Mouse (Mus musculus): ENCODE results near the gene Castor1.

DNA sequence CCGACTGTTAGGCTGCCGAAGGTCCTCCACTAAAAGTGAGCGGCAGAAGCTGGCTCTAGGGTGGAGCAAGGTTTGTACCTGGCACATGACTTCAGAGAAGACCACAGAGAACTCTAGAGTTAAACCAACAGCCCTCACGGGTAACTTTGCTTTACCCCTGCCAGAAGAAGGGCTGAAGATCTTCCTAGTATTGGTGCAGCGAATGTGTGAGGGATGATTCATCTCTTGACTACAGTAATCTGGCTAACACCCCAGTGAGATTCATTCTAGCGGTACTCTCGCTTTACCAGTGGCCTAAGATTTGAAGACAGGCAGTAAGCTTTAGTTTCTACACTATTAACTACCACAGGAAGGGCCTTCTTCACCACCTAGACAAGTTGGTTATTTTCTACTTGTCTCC, 12.1 kb upstream of the Castor1 start:
- TF ChIP-seq CTCF (conservative IDR thresholded peaks at IDR 0.05 in 1 of 2, IDR thresholded peaks at IDR 0.05 in 1 of 2; ENCODE audit: low read depth in 2 of 2, low read length in 2 of 2), result no peak
- TF ChIP-seq TBP (conservative IDR thresholded peaks at IDR 0.05; ENCODE audit: low read depth, low read length), result no peak
- TF ChIP-seq ZKSCAN1 (IDR thresholded peaks at IDR 0.05; ENCODE audit: borderline replicate concordance, low read depth, low read length), result no peak
- no peak for TF ChIP-seq MAFK (IDR thresholded peaks at IDR 0.05; ENCODE audit: insufficient replicate concordance, low read length)
- TF ChIP-seq ZMIZ1 (IDR thresholded peaks at IDR 0.05; ENCODE audit: low read depth, low read length), result no peak
- TF ChIP-seq USF1 (IDR thresholded peaks at IDR 0.05; ENCODE audit: low read depth, low read length), result no peak
- TF ChIP-seq POLR2A (IDR thresholded peaks at IDR 0.05; ENCODE audit: low read depth, low read length), result no peak
- no peak for TF ChIP-seq EP300 (IDR thresholded peaks at IDR 0.05; ENCODE audit: low read length)
- no peak for TF ChIP-seq TCF12 (IDR thresholded peaks at IDR 0.05; ENCODE audit: low read depth, low read length)
- TF ChIP-seq E2F4 (IDR thresholded peaks at IDR 0.05; ENCODE audit: insufficient replicate concordance, low read depth, low read length), result no peak
- no peak for TF ChIP-seq UBTF (IDR thresholded peaks at IDR 0.05; ENCODE audit: low read depth, low read length)
- TF ChIP-seq CHD1 (IDR thresholded peaks at IDR 0.05; ENCODE audit: low read depth, low read length), result no peak
